Mouse (Mus musculus): ENCODE measurements around the gene Atn1. TPM values are rescaled to one million over a fixed set of nuclear protein-coding genes. Genes with fewer than 3 reads are reported as not detected.

Atn1 gene
- total and polyA plus RNA-seq, 2 experiments from 2014 or later: 6.0 to 8.5 TPM

DNA sequence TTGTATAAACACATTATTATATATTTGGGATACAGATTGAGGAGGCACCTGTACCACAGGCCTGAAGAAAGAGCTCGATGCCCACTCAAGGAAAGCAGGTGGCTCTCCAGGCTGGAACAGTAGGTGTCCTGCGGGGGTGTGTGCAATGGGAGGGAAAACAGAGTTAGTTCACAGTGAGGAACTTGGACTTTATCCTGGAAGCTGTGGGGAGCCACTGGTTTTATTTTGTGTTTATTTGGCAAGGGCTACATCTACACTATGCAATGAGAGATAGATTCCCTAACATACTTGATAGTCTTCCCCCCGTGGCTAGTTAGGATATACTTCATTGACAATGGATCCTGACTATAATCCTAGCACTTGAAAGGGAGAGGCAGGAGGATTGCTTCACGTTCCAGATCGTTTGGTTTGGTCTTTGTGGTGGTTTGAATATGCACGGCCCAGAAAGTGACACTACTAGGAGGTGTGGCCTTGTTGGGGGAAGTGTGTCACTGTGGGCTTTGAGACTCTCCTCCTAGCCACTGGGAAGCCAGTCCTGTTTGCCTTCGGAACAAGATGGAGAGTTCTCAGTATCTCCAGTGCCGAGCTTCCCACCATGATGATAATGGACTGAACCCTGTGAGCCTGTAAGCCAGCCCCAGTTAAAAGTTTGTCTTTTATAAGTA, 30.6 kb upstream of the Atn1 start:
- no peak overlapping the region for H3K4me3 ChIP-seq (ENCODE audit: low read depth, low read length)
- no peak for TF ChIP-seq EP300 (IDR thresholded peaks at IDR 0.05; ENCODE audit: low read depth)
- no peak for TF ChIP-seq CTCF (IDR thresholded peaks at IDR 0.05; ENCODE audit: low read depth)
- H3K27me3 ChIP-seq (ENCODE audit: control insufficient read depth, insufficient read depth, low read length): no peaks in the 10 kb centered on the region
- ATAC-seq (ENCODE audit: insufficient read depth, low read depth) (no peak), DNase-seq (ENCODE audit: low spot score) (no peak)
- H3K36me3 ChIP-seq (replicated peaks; ENCODE audit: control insufficient read depth, insufficient read depth, low read length): no peaks in the 10 kb centered on the region
- no peak overlapping the region for H3K4me2 ChIP-seq (ENCODE audit: low read depth, low read length)
- H3K9me3 ChIP-seq (replicated peaks; ENCODE audit: control insufficient read depth, low read length): no peaks in the 10 kb centered on the region
- no peak overlapping the region for H3K9ac ChIP-seq (replicated peaks; ENCODE audit: low read depth, low read length)
- H3K27ac ChIP-seq (ENCODE audit: low read depth): no peak overlapping the region
- 49% methylated on average over 8 of the region's 8 CpGs for WGBS
- H3K4me1 ChIP-seq (ENCODE audit: control insufficient read depth, insufficient read depth): peaks cover 6% of the 10 kb centered on the region; the same call in 1 of the 2 replicates

DNA sequence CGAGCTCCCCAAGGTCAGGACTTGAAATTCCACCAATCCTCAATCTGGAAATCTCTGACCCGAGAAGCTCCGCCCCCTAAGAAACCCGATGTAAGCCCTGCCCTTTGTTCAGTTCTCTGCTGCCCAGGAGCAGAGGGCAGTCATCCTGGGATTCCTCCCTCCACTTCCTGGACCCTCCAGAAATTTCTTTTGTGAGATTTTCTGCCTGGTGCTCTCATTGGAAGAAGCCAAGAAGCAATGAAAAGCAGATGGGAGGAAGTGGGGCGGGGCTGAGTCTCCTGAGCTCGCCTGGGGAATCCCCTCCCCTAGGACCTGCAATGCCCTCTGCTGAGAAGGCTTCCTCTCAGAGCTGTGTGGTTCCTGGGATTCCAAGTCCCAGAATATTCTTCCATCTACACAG, 26.1 kb upstream of the Atn1 start:
- WGBS: 24% methylated on average over 6 of the region's 6 CpGs
- DNase-seq (ENCODE audit: low spot score): no peak
- no peak overlapping the region for H3K27ac ChIP-seq (ENCODE audit: low read depth)

DNA sequence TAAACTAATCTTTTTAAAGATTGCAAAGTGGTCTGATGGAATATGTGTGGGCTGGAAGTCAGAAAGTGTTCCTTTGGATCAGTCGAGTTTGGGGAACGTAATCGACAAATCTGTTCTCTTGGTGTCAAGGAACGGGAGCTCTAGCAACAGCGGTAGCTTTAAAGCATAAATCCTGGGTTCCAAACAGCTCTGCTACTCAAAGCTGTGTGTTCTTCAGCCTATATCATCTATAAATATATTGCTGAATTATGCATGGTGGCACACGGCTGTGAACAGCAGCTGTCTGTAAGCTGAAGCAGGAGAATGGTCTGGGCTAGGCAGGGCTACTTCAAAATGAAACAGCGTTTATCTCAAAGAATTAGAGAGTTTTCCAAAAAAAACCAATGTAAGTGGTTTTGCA, 24.6 kb upstream of the Atn1 start:
- Histone ChIP-seq H3K4me1 (ENCODE audit: control insufficient read depth, insufficient read depth) (peaks cover 6% of the 10 kb centered on the region; the same call in 1 of the 2 replicates), H3K27ac (ENCODE audit: low read depth) (no peak overlapping the region), H3K36me3 (replicated peaks; ENCODE audit: control insufficient read depth, insufficient read depth, low read length) (no peaks in the 10 kb centered on the region), H3K4me3 (ENCODE audit: low read depth, low read length) (no peak overlapping the region), H3K27me3 (ENCODE audit: control insufficient read depth, insufficient read depth, low read length) (0 out of 2 replicates have a peak, but pooled peaks cover 6% of the 10 kb centered on the region), H3K9me3 (replicated peaks; ENCODE audit: control insufficient read depth, low read length) (no peaks in the 10 kb centered on the region), H3K4me2 (ENCODE audit: low read depth, low read length) (no peak overlapping the region), H3K9ac (replicated peaks; ENCODE audit: low read depth, low read length) (no peak overlapping the region)
- DNase-seq (ENCODE audit: low spot score): no peak
- no peak for ATAC-seq (ENCODE audit: insufficient read depth, low read depth)
- WGBS: 84% methylated on average over 7 of the region's 7 CpGs
- TF ChIP-seq CTCF (IDR thresholded peaks at IDR 0.05; ENCODE audit: low read depth) (no peak), EP300 (IDR thresholded peaks at IDR 0.05; ENCODE audit: low read depth) (no peak)

More for the DNA sequence above, 26.1 kb upstream of the Atn1 start:
- Histone ChIP-seq H3K9ac (replicated peaks; ENCODE audit: low read depth, low read length) (no peak overlapping the region), H3K36me3 (replicated peaks; ENCODE audit: control insufficient read depth, insufficient read depth, low read length) (no peaks in the 10 kb centered on the region), H3K27me3 (ENCODE audit: control insufficient read depth, insufficient read depth, low read length) (0 out of 2 replicates have a peak, but pooled peaks cover 6% of the 10 kb centered on the region), H3K4me2 (ENCODE audit: low read depth, low read length) (peak overlapping the region; percentile 39; the same call in 1 of the 2 replicates), H3K9me3 (replicated peaks; ENCODE audit: control insufficient read depth, low read length) (no peaks in the 10 kb centered on the region), H3K4me3 (ENCODE audit: low read depth, low read length) (peak overlapping the region; percentile 22; the same call in 1 of the 2 replicates), H3K4me1 (ENCODE audit: control insufficient read depth, insufficient read depth) (peaks cover 6% of the 10 kb centered on the region; the same call in 1 of the 2 replicates)
- ATAC-seq (ENCODE audit: insufficient read depth, low read depth): peak; percentile 32
- TF ChIP-seq CTCF (IDR thresholded peaks at IDR 0.05; ENCODE audit: low read depth): no peak
- no peak for TF ChIP-seq EP300 (IDR thresholded peaks at IDR 0.05; ENCODE audit: low read depth)

DNA sequence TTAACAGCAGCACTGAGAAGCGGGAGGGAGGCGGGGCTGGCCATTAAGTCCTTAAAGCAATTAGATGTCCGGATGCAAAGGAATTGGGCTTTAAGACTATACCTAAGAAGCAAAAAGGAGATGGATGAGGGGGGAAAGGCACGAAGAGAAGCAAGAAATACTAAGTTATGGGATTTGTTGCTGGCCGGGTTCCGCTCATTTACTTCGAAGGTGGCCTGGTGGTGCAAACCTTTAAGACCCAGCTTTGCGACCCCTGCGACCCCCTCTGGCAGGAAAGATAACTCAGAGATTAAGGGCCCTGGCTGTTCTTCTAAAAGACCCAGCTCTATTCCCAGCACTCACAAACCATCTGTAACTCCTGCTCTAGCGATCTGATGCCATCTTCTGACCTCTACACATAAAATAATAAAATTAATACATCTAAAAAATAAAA, 23.7 kb upstream of the Atn1 start:
- Histone ChIP-seq H3K4me3 (ENCODE audit: low read depth, low read length) (peak overlapping the region; percentile 33), H3K4me1 (ENCODE audit: control insufficient read depth, insufficient read depth) (peaks cover 6% of the 10 kb centered on the region; the same call in 1 of the 2 replicates), H3K27me3 (ENCODE audit: control insufficient read depth, insufficient read depth, low read length) (0 out of 2 replicates have a peak, but pooled peaks cover 6% of the 10 kb centered on the region), H3K27ac (ENCODE audit: low read depth) (no peak overlapping the region), H3K36me3 (replicated peaks; ENCODE audit: control insufficient read depth, insufficient read depth, low read length) (no peaks in the 10 kb centered on the region), H3K9ac (replicated peaks; ENCODE audit: low read depth, low read length) (no peak overlapping the region), H3K9me3 (replicated peaks; ENCODE audit: control insufficient read depth, low read length) (no peaks in the 10 kb centered on the region), H3K4me2 (ENCODE audit: low read depth, low read length) (peak overlapping the region; percentile 65)
- TF ChIP-seq CTCF (IDR thresholded peaks at IDR 0.05; ENCODE audit: low read depth) (no peak), EP300 (IDR thresholded peaks at IDR 0.05; ENCODE audit: low read depth) (no peak)
- ATAC-seq (ENCODE audit: insufficient read depth, low read depth): no peak; the same call in 1 of the 2 replicates
- no peak for DNase-seq (ENCODE audit: low spot score)
- 8% methylated on average over 10 of the region's 10 CpGs for WGBS

DNA sequence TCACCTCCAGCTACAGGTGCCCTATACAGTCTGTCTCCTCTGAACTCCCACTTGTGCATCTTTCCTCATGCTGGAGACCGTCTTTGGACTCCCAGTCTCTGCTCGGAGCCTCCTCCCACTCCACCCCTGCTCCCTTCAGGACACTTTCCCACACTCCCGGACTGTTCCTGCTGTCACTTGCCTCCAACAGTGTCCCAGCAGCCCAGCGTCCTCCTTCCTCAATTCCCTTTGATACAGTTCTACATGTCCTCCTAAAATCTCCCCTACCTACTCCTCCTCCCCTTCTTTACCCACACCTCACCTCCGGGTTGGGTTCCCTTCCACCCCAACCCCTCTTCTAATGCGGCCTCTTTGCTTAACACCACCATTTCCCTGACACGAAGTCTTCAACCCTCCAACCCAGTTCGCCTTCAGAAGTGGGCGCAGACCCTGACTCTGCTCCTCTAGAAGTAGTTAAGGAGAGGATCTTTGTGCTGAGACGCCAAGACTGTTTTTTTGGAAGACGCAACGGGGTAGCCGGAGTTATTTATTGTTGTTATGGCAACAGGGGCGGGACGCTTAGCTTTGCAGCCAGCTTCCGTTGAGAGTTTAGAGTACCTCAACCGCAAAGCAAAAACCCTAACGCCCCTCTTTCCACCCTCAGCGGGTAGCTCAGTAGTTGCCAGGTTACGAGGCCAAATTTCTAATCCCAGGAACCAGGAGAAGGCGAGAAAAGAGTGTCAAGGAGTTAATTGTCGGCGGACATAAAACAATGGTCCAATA, 23.1 kb upstream of the Atn1 start, which contains the start of gene Lrrc23:
Gene Lrrc23, minus strand, starts transcription at position 506 of the 762 bp plus-strand sequence.
- Histone ChIP-seq H3K9ac (replicated peaks; ENCODE audit: low read depth, low read length) (no peak within 1 kb of the TSS), H3K4me2 (ENCODE audit: low read depth, low read length) (peak within 1 kb of the TSS; percentile 65), H3K36me3 (replicated peaks; ENCODE audit: control insufficient read depth, insufficient read depth, low read length) (no peaks in the 10 kb centered on the region), H3K4me3 (ENCODE audit: low read depth, low read length) (peak within 1 kb of the TSS; percentile 33), H3K9me3 (replicated peaks; ENCODE audit: control insufficient read depth, low read length) (no peaks in the 10 kb centered on the region), H3K4me1 (ENCODE audit: control insufficient read depth, insufficient read depth) (peaks cover 6% of the 10 kb centered on the region; the same call in 1 of the 2 replicates), H3K27me3 (ENCODE audit: control insufficient read depth, insufficient read depth, low read length) (0 out of 2 replicates have a peak, but pooled peaks cover 6% of the 10 kb centered on the region), H3K27ac (ENCODE audit: low read depth) (no peak within 1 kb of the TSS)
- 2% methylated on average over 23 of the region's 23 CpGs for WGBS
- peak; percentile 39; the same call in 1 of the 2 replicates for ATAC-seq (ENCODE audit: insufficient read depth, low read depth)
- no peak for DNase-seq (ENCODE audit: low spot score)
- TF ChIP-seq EP300 (IDR thresholded peaks at IDR 0.05; ENCODE audit: low read depth): no peak
- no peak for TF ChIP-seq CTCF (IDR thresholded peaks at IDR 0.05; ENCODE audit: low read depth)

All from heart, postnatal 0 days (tissue).